Mouse (Mus musculus) midbrain, embryonic 12.5 days (tissue): ENCODE measurements around the gene Optc. TPM values are rescaled to one million over a fixed set of nuclear protein-coding genes. Genes with fewer than 3 reads are reported as not detected.
A peak's percentile ranks its signal among the peaks of the same experiment; 100 is the strongest.

Experiments used
- ATAC-seq: fragments of 200-750 bp; cut with Nextera tagmentation; 2 replicates; pipeline ENCODE4 v1.8.0; 2017; ENCODE audit warnings: low read depth, moderate TSS enrichment, moderate library complexity; ENCODE audit not compliant: low FRiP score
- H3K27ac ChIP-seq: fragments of 300-500 bp; sonication (generic); replicated peaks from 2 replicates; pipeline ENCODE4 v1.5.1; 2016; ENCODE audit warnings: mild to moderate bottlenecking
- H3K27me3 ChIP-seq: fragments of 300-500 bp; sonication (generic); 2 replicates; pipeline ENCODE4 v1.6.1; 2016; ENCODE audit warnings: mild to moderate bottlenecking
- H3K36me3 ChIP-seq: fragments of 300-500 bp; sonication (generic); 2 replicates; pipeline ENCODE4 v1.6.1; 2016
- H3K4me1 ChIP-seq: fragments of 300-500 bp; sonication (generic); 2 replicates; pipeline ENCODE4 v1.6.1; 2016
- H3K4me2 ChIP-seq: fragments of 300-500 bp; sonication (generic); replicated peaks from 2 replicates; pipeline ENCODE4 v1.6.1; 2016; ENCODE audit warnings: mild to moderate bottlenecking, moderate library complexity
- H3K4me3 ChIP-seq: fragments of 300-500 bp; sonication (generic); 2 replicates; pipeline ENCODE4 v1.5.1; 2016; ENCODE audit warnings: mild to moderate bottlenecking
- H3K9ac ChIP-seq: fragments of 300-500 bp; sonication (generic); replicated peaks from 2 replicates; pipeline ENCODE4 v1.6.1; 2016; ENCODE audit warnings: mild to moderate bottlenecking, moderate library complexity
- H3K9me3 ChIP-seq: fragments of 300-500 bp; sonication (generic); 2 replicates; pipeline ENCODE4 v1.6.1; 2016; ENCODE audit warnings: mild to moderate bottlenecking
- whole genome bisulfite sequencing: fragments of 180-500 bp; shearing (Covaris S2); methylation state at CpG from one replicate; pipeline ENCODE4 v1.1.7; 2016; 5-methylcytosine and 5-hydroxymethylcytosine counted together
- polyA plus RNA-seq: library from polyadenylated mRNA; unstranded; fragments of >200 nt; fragmentation: Nextera tagmentation; extraction: Ambion mirVana; gene quantifications from 2 replicates; pipeline ENCODE4 v1.2.1, GENCODE M21; 2016

Optc gene
- polyA plus RNA-seq, result 3.0 and 4.2 TPM in 2 replicates

GRCm38 (mm10) chr1:133907949-133908658 is at the start of gene Optc:
Gene Optc, minus strand, starts transcription at chr1:133907999.
- Histone ChIP-seq H3K27me3 (peaks cover 25% of the 10 kb centered on the region), H3K4me2 (peak within 1 kb of the TSS; percentile 85), H3K4me3 (peak within 1 kb of the TSS; percentile 43), H3K4me1 (peaks cover 31% of the 10 kb centered on the region), H3K9me3 (no peaks in the 10 kb centered on the region), H3K9ac (peak within 1 kb of the TSS; percentile 53), H3K36me3 (no peaks in the 10 kb centered on the region), H3K27ac (peak within 1 kb of the TSS; percentile 79)
- WGBS, result 3% methylated on average over 27 of the region's 30 CpGs
- ATAC-seq, result peak; percentile 79

GRCm38 (mm10) chr1:133954009-133954408 is 46.2 kb upstream of the Optc start:
- Histone ChIP-seq H3K4me2 (no peak overlapping the region), H3K27ac (no peak overlapping the region), H3K27me3 (no peaks in the 10 kb centered on the region), H3K4me1 (peaks cover 3% of the 10 kb centered on the region; the same call in 1 of the 2 replicates), H3K4me3 (no peak overlapping the region), H3K9me3 (no peaks in the 10 kb centered on the region), H3K36me3 (no peaks in the 10 kb centered on the region), H3K9ac (no peak overlapping the region)
- no peak for ATAC-seq
- WGBS, result 72% methylated on average over 2 of the region's 2 CpGs

- no peaks in the 10 kb centered on the region for H3K9me3 ChIP-seq
- 60% methylated on average over 9 of the region's 9 CpGs for WGBS
- no peak for ATAC-seq
Measured at GRCm38 (mm10) chr1:133953261-133953742, 45.5 kb upstream of the Optc start.

GRCm38 (mm10) chr1:133951598-133951997 is 43.8 kb upstream of the Optc start:
- Histone ChIP-seq H3K27ac (no peak overlapping the region), H3K9ac (no peak overlapping the region), H3K27me3 (no peaks in the 10 kb centered on the region), H3K4me2 (no peak overlapping the region), H3K4me3 (no peak overlapping the region), H3K4me1 (peaks cover 3% of the 10 kb centered on the region; the same call in 1 of the 2 replicates), H3K36me3 (no peaks in the 10 kb centered on the region), H3K9me3 (no peaks in the 10 kb centered on the region)
- ATAC-seq, result no peak
- WGBS, result 67% methylated on average over 6 of the region's 6 CpGs

More at GRCm38 (mm10) chr1:133953261-133953742, 45.5 kb upstream of the Optc start:
- H3K27me3 ChIP-seq, result no peaks in the 10 kb centered on the region
- peaks cover 3% of the 10 kb centered on the region; the same call in 1 of the 2 replicates for H3K4me1 ChIP-seq
- H3K9ac ChIP-seq, result no peak overlapping the region
- no peak overlapping the region for H3K4me3 ChIP-seq
- H3K27ac ChIP-seq, result no peak overlapping the region
- H3K36me3 ChIP-seq, result no peaks in the 10 kb centered on the region
- no peak overlapping the region for H3K4me2 ChIP-seq

GRCm38 (mm10) chr1:133950061-133950782 is 42.4 kb upstream of the Optc start:
- Histone ChIP-seq H3K4me1 (peaks cover 3% of the 10 kb centered on the region; the same call in 1 of the 2 replicates), H3K4me3 (no peak overlapping the region), H3K27ac (no peak overlapping the region), H3K9me3 (no peaks in the 10 kb centered on the region), H3K27me3 (0 out of 2 replicates have a peak, but pooled peaks cover 3% of the 10 kb centered on the region), H3K4me2 (no peak overlapping the region), H3K36me3 (no peaks in the 10 kb centered on the region), H3K9ac (no peak overlapping the region)
- WGBS, result 83% methylated on average over 7 of the region's 7 CpGs
- ATAC-seq, result no peak

GRCm38 (mm10) chr1:133945106-133945505 is 37.3 kb upstream of the Optc start:
- Histone ChIP-seq H3K27me3 (0 out of 2 replicates have a peak, but pooled peaks cover 3% of the 10 kb centered on the region), H3K4me1 (no peaks in the 10 kb centered on the region), H3K9ac (no peak overlapping the region), H3K36me3 (no peaks in the 10 kb centered on the region), H3K9me3 (0 out of 2 replicates have a peak, but pooled peaks cover 2% of the 10 kb centered on the region), H3K4me3 (no peak overlapping the region), H3K27ac (no peak overlapping the region), H3K4me2 (no peak overlapping the region)
- WGBS, result 92% methylated on average over 3 of the region's 3 CpGs
- ATAC-seq, result no peak

- no peak overlapping the region for H3K27ac ChIP-seq
- no peak overlapping the region for H3K9ac ChIP-seq
- H3K4me2 ChIP-seq, result no peak overlapping the region
- no peaks in the 10 kb centered on the region for H3K4me1 ChIP-seq
- H3K4me3 ChIP-seq, result no peak overlapping the region
- H3K9me3 ChIP-seq, result 0 out of 2 replicates have a peak, but pooled peaks cover 2% of the 10 kb centered on the region
- H3K27me3 ChIP-seq, result 0 out of 2 replicates have a peak, but pooled peaks cover 3% of the 10 kb centered on the region
- ATAC-seq, result no peak
- 75% methylated on average over 3 of the region's 3 CpGs for WGBS
- H3K36me3 ChIP-seq, result no peaks in the 10 kb centered on the region
Measured at GRCm38 (mm10) chr1:133941904-133942303, 34.1 kb upstream of the Optc start.

GRCm38 (mm10) chr1:133941158-133941860 is 33.5 kb upstream of the Optc start:
- Histone ChIP-seq H3K4me3 (no peak overlapping the region), H3K9me3 (0 out of 2 replicates have a peak, but pooled peaks cover 2% of the 10 kb centered on the region), H3K27ac (no peak overlapping the region), H3K36me3 (no peaks in the 10 kb centered on the region), H3K9ac (no peak overlapping the region), H3K27me3 (0 out of 2 replicates have a peak, but pooled peaks cover 3% of the 10 kb centered on the region), H3K4me2 (no peak overlapping the region), H3K4me1 (no peaks in the 10 kb centered on the region)
- ATAC-seq, result no peak
- 78% methylated on average over 11 of the region's 11 CpGs for WGBS

- H3K36me3 ChIP-seq, result no peaks in the 10 kb centered on the region
- no peak overlapping the region for H3K4me2 ChIP-seq
- 0 out of 2 replicates have a peak, but pooled peaks cover 2% of the 10 kb centered on the region for H3K9me3 ChIP-seq
- H3K27ac ChIP-seq, result no peak overlapping the region
- no peak for ATAC-seq
- no peak overlapping the region for H3K9ac ChIP-seq
- H3K4me1 ChIP-seq, result no peaks in the 10 kb centered on the region
- no peak overlapping the region for H3K4me3 ChIP-seq
- H3K27me3 ChIP-seq, result 0 out of 2 replicates have a peak, but pooled peaks cover 3% of the 10 kb centered on the region
- 80% methylated on average over 3 of the region's 3 CpGs for WGBS
Measured at GRCm38 (mm10) chr1:133940481-133941092, 32.8 kb upstream of the Optc start.

GRCm38 (mm10) chr1:133939708-133940107 is 31.9 kb upstream of the Optc start:
- Histone ChIP-seq H3K9ac (no peak overlapping the region), H3K4me2 (no peak overlapping the region), H3K4me1 (no peaks in the 10 kb centered on the region), H3K27me3 (no peaks in the 10 kb centered on the region), H3K4me3 (no peak overlapping the region), H3K27ac (no peak overlapping the region), H3K9me3 (0 out of 2 replicates have a peak, but pooled peaks cover 2% of the 10 kb centered on the region), H3K36me3 (no peaks in the 10 kb centered on the region)
- WGBS, result 88% methylated on average over 8 of the region's 8 CpGs
- no peak for ATAC-seq

- H3K4me2 ChIP-seq, result no peak overlapping the region
Measured at GRCm38 (mm10) chr1:133936169-133936568, 28.4 kb upstream of the Optc start.

More at GRCm38 (mm10) chr1:133936169-133936568, 28.4 kb upstream of the Optc start:
- H3K27me3 ChIP-seq, result no peaks in the 10 kb centered on the region
- no peaks in the 10 kb centered on the region for H3K4me1 ChIP-seq
- no peaks in the 10 kb centered on the region for H3K9me3 ChIP-seq
- no peak overlapping the region for H3K9ac ChIP-seq
- 100% methylated on average over 3 of the region's 3 CpGs for WGBS
- no peaks in the 10 kb centered on the region for H3K36me3 ChIP-seq
- H3K27ac ChIP-seq, result no peak overlapping the region
- H3K4me3 ChIP-seq, result no peak overlapping the region
- ATAC-seq, result no peak
